Comparison of ENCODE assay signal across 20 mouse cellular contexts in the genomic region with DNA sequence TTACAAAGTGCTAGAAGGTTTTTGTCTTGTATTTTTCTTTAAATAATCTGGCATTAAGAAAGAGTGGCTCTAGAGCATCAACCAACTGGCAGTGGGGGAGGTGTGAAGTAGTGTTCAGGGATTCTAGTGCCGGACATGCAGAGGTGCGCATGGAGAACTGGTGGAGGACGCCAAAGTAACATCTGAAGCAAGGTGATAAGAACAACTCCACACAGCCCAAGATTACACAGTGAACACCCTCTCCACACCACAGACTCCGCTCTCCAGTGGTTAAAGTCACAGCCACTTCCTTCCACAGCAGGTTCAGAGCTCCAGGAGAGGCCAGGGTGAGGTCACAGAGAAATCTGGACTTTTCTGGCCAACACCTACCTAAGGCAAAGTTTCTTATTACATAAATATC. TPM values are rescaled to one million over a fixed set of nuclear protein-coding genes. Genes with fewer than 3 reads are reported as not detected.
DNase-seq lines count a peak whose midpoint lies in the region; ATAC-seq and TF ChIP-seq lines count a peak whose summit lies in the region.
"Had no signal": no experiment of that assay in that cellular context is flagged by ENCODE, and none has a peak within 500 bp of the region (broad histone marks: within the 10 kb centered on the region; RNA-seq: fewer than 3 reads in every experiment).

No protein-coding gene starts in this region.

- TF ChIP-seq POLR2A in kidney, adult 2 months (IDR thresholded peaks at IDR 0.05; ENCODE audit: low read depth, low read length) = no peak

- peak; percentile 54 for DNase-seq in MEL-GATA-1-ER (ENCODE audit: extremely low read depth, low read depth)
- DNase-seq in liver, embryonic 13.5 days = peak; percentile 71
- no peak for DNase-seq in frontal cortex, postnatal 14 days (ENCODE audit: low spot score in 2 of 2)
- DNase-seq in kidney, adult 2 months = no peak
- no peak for DNase-seq in layer of hippocampus, postnatal 25 days (ENCODE audit: extremely low spot score in 1 of 2, low spot score in 1 of 2)
- DNase-seq: adrenal gland, adult 2 months; cerebellum, adult 8-10 months; gastrocnemius, postnatal 25 days; kidney, adult 8-10 months; kidney, postnatal 36 days; layer of hippocampus, adult 9-11 months; thymus, adult 18-20 months had no signal

- peaks cover 88% of the 10 kb centered on the region for H3K4me1 ChIP-seq in liver, embryonic 13.5 days (replicated peaks)
- peaks cover 7% of the 10 kb centered on the region; the same call in 1 of the 2 replicates for H3K4me1 ChIP-seq in stomach, embryonic 16.5 days (ENCODE audit: control insufficient read depth, insufficient read depth, low read length)
- no peaks in the 10 kb centered on the region for H3K4me1 ChIP-seq in kidney, adult 2 months (ENCODE audit: control insufficient read depth, insufficient read depth, low read length)

- TF ChIP-seq CTCF in kidney, adult 2 months (conservative IDR thresholded peaks at IDR 0.05; ENCODE audit: insufficient read depth, insufficient read length, low read depth, low read length) = no peak

- H3K9me3 ChIP-seq in liver, embryonic 13.5 days (replicated peaks) = no peaks in the 10 kb centered on the region
- no peaks in the 10 kb centered on the region for H3K9me3 ChIP-seq in stomach, embryonic 16.5 days (replicated peaks; ENCODE audit: control insufficient read depth, low read length)
- H3K9me3 ChIP-seq: embryonic facial prominence, embryonic 13.5 days; hindbrain, embryonic 15.5 days; megakaryocyte, embryonic 14.5 days; neural tube, embryonic 12.5 days had no signal

- peak; percentile 48 for ATAC-seq in common myeloid progenitor, adult 5-6 weeks (replicated peaks; ENCODE audit: low read depth, poor library complexity, severe bottlenecking)
- peak; percentile 92 for ATAC-seq in liver, embryonic 13.5 days (ENCODE audit: low read depth)
- peak; percentile 25; the same call in 1 of the 2 replicates for ATAC-seq in stomach, embryonic 16.5 days (ENCODE audit: insufficient read depth, low FRiP score)
- ATAC-seq: CD4-positive, CD25-positive, alpha-beta regulatory T cell, adult 4 months; lung, postnatal 0 days had no signal

- peak overlapping the region; percentile 87 for H3K27ac ChIP-seq in liver, embryonic 13.5 days
- H3K27ac ChIP-seq in stomach, embryonic 16.5 days (ENCODE audit: low read length) = no peak overlapping the region
- no peak overlapping the region for H3K27ac ChIP-seq in kidney, adult 2 months (ENCODE audit: insufficient read depth, low read depth, low read length)
- H3K27ac ChIP-seq: embryonic facial prominence, embryonic 13.5 days; hindbrain, embryonic 15.5 days; neural tube, embryonic 12.5 days had no signal

- peak overlapping the region; percentile 38 for H3K4me2 ChIP-seq in liver, embryonic 13.5 days
- H3K4me2 ChIP-seq in stomach, embryonic 16.5 days (ENCODE audit: low read depth, low read length) = no peak overlapping the region
- H3K4me2 ChIP-seq: embryonic facial prominence, embryonic 13.5 days; hindbrain, embryonic 15.5 days; neural tube, embryonic 12.5 days had no signal

- H3K27me3 ChIP-seq in liver, embryonic 13.5 days = no peaks in the 10 kb centered on the region
- H3K27me3 ChIP-seq in stomach, embryonic 16.5 days (ENCODE audit: control insufficient read depth, insufficient read depth, low read length) = no peaks in the 10 kb centered on the region
- no peaks in the 10 kb centered on the region for H3K27me3 ChIP-seq in kidney, adult 2 months (replicated peaks; ENCODE audit: control insufficient read depth, insufficient read depth, low read length)
- H3K27me3 ChIP-seq: embryonic facial prominence, embryonic 13.5 days; hindbrain, embryonic 15.5 days; megakaryocyte, embryonic 14.5 days; neural tube, embryonic 12.5 days had no signal

- H3K36me3 ChIP-seq in liver, embryonic 13.5 days = peaks cover 57% of the 10 kb centered on the region
- H3K36me3 ChIP-seq in stomach, embryonic 16.5 days (ENCODE audit: control insufficient read depth, insufficient read depth, low read length) = peaks cover 24% of the 10 kb centered on the region
- peaks cover 10% of the 10 kb centered on the region for H3K36me3 ChIP-seq in kidney, adult 2 months (ENCODE audit: control insufficient read depth, insufficient read depth, low read length)

- H3K4me3 ChIP-seq in liver, embryonic 13.5 days (replicated peaks) = no peak overlapping the region; the same call in 1 of the 2 replicates
- no peak overlapping the region for H3K4me3 ChIP-seq in stomach, embryonic 16.5 days (replicated peaks; ENCODE audit: low read length)
- H3K4me3 ChIP-seq in kidney, adult 2 months (ENCODE audit: insufficient read depth, low read depth, low read length) = no peak overlapping the region
- H3K4me3 ChIP-seq: embryonic facial prominence, embryonic 13.5 days; hindbrain, embryonic 15.5 days; neural tube, embryonic 12.5 days had no signal

- H3K9ac ChIP-seq in liver, embryonic 13.5 days = 0 out of 2 replicates have a peak overlapping the region, but pooled peaks have one; percentile 6
- no peak overlapping the region for H3K9ac ChIP-seq in stomach, embryonic 16.5 days (ENCODE audit: low read length)
- H3K9ac ChIP-seq: embryonic facial prominence, embryonic 13.5 days; hindbrain, embryonic 15.5 days; neural tube, embryonic 12.5 days had no signal

- WGBS in liver, embryonic 13.5 days (ENCODE audit: insufficient replicate concordance) = 14% methylated on average over 4 of the region's 4 CpGs
- WGBS in stomach, embryonic 16.5 days = 87% methylated on average over 4 of the region's 4 CpGs
- 89% methylated on average over 4 of the region's 4 CpGs for WGBS in kidney, adult 2 months

RNA-seq across cellular contexts. Expression of a gene that starts 2.7 kb away (rescaled TPM):
- 10.8 and 11.8 TPM in 2 replicates for total RNA-seq in common myeloid progenitor, adult 5-6 weeks (2017)
- polyA plus RNA-seq in liver, embryonic 13.5 days (2015; fragmentation: Nextera tagmentation; extraction: Ambion mirVana) = 3.0 and 3.1 TPM in 2 replicates
- polyA plus RNA-seq in stomach, embryonic 16.5 days (2015; fragmentation: Nextera tagmentation; extraction: Ambion mirVana) = 9.2 and 9.9 TPM in 2 replicates
- polyA plus RNA-seq in kidney, adult 2 months (2012; rRNA removed) = 2.2 and 2.3 TPM in 2 replicates
- 10 to 100 TPM; 22.0 to 26.2 TPM for total RNA-seq in layer of hippocampus, postnatal 25 days (2021)

RNA-seq across cellular contexts. Expression of a gene that starts 13.3 kb away (rescaled TPM):
- 4.9 and 11.2 TPM in 2 replicates for total RNA-seq in common myeloid progenitor, adult 5-6 weeks (2017)
- 13.6 and 19.5 TPM in 2 replicates for polyA plus RNA-seq in liver, embryonic 13.5 days (2015; fragmentation: Nextera tagmentation; extraction: Ambion mirVana)
- polyA plus RNA-seq in stomach, embryonic 16.5 days (2015; fragmentation: Nextera tagmentation; extraction: Ambion mirVana) = 19.6 and 21.8 TPM in 2 replicates
- 4.3 and 4.4 TPM in 2 replicates for polyA plus RNA-seq in kidney, adult 2 months (2012; rRNA removed)
- total RNA-seq in layer of hippocampus, postnatal 25 days (2021) = 1 to 10 TPM; 4.6 to 5.4 TPM

RNA-seq across cellular contexts. Expression of a gene that starts 13.4 kb away (rescaled TPM):
- total RNA-seq in common myeloid progenitor, adult 5-6 weeks (2017) = 21.7 and 23.2 TPM in 2 replicates
- polyA plus RNA-seq in liver, embryonic 13.5 days (2015; fragmentation: Nextera tagmentation; extraction: Ambion mirVana) = 3.3 and 3.5 TPM in 2 replicates
- 6.7 and 8.2 TPM in 2 replicates for polyA plus RNA-seq in stomach, embryonic 16.5 days (2015; fragmentation: Nextera tagmentation; extraction: Ambion mirVana)
- polyA plus RNA-seq in kidney, adult 2 months (2012; rRNA removed) = 17.5 and 19.9 TPM in 2 replicates
- total RNA-seq in layer of hippocampus, postnatal 25 days (2021) = 10 to 100 TPM; 14.3 to 21.1 TPM

Comparison
In these comparisons a context has a peak if more than half of its experiments do, and no peak if none do; other contexts are left out.
1. DNase-seq: peak in MEL-GATA-1-ER (single experiment) and liver, embryonic 13.5 days (single experiment); none in frontal cortex, postnatal 14 days (0 of 2), kidney, adult 2 months (single experiment) and layer of hippocampus, postnatal 25 days (0 of 2).
2. ATAC-seq: peak in every context shown above with its lines; median percentile 92 in liver, embryonic 13.5 days; 48 in common myeloid progenitor, adult 5-6 weeks; 25 in stomach, embryonic 16.5 days.